Mouse (Mus musculus) liver, postnatal 0 days (tissue): ENCODE measurements around the gene Echs1.

Experiments used
- CTCF ChIP-seq: sonication (generic); IDR thresholded peaks from 2 replicates; pipeline ENCODE4 v1.5.1; 2016; ENCODE audit warnings: antibody characterized with exemption, low read depth
- EP300 ChIP-seq: IDR thresholded peaks from 2 replicates; pipeline ENCODE4 v1.6.1; 2016; ENCODE audit warnings: antibody characterized with exemption, low read depth, mild to moderate bottlenecking

DNA sequence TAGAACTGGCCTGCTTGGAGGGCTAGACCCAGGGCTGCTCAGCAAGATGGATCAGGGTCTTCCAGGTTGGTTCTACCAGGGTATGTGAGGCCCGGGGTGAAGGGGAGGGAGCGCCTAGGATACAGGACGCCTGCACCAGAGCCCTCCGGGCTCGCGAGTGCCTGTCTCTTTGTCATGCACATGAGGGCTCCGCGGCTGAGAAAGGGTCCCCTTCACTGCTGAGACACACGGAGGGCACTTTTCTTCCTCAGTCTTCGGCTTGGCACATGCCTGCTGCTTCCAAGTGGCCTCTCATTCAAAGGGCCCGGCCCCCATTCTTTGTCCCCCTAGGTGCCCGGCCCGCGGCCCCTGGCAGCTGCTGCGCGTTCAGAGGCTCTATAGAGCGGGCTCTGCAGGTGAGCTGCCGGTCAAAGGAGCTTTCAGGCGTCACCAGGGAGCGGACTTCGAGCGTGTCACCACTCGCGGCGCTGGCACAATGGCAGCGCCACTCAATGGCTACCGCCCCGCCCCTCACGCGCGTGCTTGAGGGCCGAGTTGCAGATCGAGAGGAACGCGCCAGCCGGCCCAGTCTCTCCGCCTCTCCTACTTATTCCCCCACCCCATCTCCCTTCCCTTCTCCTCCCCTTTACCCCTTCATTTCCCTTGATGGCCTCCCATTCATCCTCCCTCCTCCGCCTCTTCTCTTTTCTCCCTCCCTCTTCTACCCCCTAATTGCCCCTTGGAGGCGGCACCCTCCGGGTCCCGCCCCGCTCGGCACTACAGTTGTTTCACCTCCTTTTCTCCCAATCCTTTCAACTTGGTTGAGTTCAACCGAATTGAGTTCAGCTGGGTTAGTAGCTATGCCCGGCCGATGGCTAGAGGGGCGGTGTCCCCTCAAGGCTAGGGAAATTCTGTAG, 55.1 kb downstream of the Echs1 start:
- TF ChIP-seq CTCF (no peak), EP300 (no peak)
